Mouse (Mus musculus) kidney, postnatal 25 days (tissue): ENCODE data around the gene Wscd2.

ENCODE experiments used
- DNase-seq, 2 experiments: peaks; one replicate each; pipeline ENCODE4 v3.0.0; 2021; ENCODE audit warnings: mixed read lengths in 2 of 2

Wscd2 gene

DNA sequence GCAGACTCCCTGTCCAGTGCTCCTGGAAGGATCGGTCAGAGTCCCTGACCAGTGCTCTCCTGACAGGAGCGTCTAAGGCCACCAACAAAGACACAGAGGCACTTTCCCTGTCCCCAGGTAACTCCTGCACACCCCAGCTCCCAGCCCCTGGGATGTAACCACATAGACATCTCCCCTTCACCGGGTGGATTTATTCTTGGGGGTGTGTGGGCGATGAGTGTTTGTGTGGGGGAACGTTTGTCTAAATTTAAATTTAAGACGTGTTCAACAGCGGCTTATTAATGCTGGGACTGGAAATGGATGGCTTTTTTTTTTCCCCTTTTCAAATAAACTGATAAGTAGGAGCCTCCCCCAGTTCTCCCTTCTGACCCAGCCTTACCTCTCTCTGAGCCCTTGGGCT lies 49.7 kb downstream of the Wscd2 start:
- DNase-seq = no peak

DNA sequence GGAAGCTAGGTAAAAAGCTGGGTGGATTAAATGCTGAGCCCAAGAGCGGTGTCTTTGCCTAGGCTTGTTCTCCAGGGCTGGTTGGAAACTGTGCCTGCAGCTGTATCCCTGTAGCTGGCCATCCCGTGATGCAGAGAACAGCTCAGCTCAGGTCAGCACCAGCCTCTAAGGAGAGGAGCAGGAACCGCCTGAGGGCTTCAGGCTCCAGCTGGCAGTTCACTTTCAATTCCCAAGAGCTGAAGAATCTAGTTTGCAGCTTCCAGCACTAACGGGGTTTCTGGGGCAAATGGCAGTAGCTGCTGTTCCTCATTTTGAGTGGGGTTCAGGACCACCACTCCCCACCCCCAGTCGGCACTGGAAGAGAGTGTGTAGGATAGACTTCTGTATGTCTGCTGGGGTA lies 51.1 kb downstream of the Wscd2 start:
- no peak for DNase-seq

GRCm38 (mm10) chr5:113542885-113543476 lies 52.8 kb downstream of the Wscd2 start:
- DNase-seq = no peak

DNA sequence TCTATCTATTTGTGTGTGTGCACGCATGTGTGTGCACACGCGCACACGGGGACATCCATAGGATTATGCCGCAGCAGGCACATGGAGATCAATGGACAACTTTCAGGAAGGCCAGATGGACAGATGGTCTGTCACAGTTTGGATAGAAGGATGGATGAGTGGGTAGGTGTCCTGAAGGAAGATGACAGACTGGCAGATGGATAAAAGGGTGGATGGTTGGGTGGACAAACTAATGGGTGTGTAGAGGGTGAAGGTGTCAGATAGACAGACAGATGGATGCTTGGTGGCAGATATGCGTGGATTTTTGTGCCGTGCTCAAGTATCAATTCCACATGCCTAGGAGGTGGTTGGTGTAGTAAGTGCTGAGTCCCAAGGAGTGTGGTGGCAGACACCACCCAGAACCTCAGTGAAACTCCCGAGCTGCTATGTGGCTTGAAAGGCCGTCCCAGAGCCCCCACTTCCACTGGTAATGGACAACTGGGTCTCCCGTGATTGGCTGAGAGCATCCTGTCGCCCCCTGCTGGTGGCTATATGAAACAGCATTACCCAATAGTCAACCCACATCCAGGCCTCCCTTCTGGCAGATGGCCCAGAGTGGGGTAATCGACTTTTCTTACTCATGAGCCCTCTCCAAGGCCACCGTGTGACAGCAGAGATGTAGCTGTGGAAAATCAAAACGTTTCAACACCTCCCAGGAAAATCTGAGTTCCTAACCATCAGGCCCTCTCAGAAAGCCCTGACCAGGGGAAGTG lies 58.0 kb downstream of the Wscd2 start:
- DNase-seq = peak; percentile 47 to 50

GRCm38 (mm10) chr5:113550249-113550648 lies 60.1 kb downstream of the Wscd2 start:
- DNase-seq = no peak

- DNase-seq = peak; percentile 30 to 52
Observed at GRCm38 (mm10) chr5:113550759-113551158, 60.6 kb downstream of the Wscd2 start.

GRCm38 (mm10) chr5:113553402-113553897 lies 63.3 kb downstream of the Wscd2 start:
- peak in 1 of 2 experiments; percentile 26 for DNase-seq

DNA sequence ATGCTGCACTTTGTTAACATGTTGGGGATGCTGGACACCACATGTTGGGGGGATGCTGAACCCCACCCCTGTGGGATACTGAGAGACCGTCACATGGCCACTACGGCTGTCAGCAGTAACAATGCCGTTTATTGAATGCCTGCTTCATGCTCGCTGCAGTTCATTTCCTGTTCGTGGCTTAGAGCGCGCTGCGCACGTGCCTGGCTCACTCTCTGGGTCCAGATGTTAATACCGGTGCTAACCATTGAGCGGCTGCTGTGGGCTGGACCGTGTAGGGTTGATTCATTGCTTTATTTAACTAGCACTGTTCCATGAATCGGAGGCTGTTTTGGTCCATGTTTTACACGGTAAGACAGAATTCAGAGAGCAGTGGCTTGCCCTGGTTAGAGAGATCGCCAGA lies 64.0 kb downstream of the Wscd2 start:
- DNase-seq = no peak

GRCm38 (mm10) chr5:113554571-113554970 lies 64.4 kb downstream of the Wscd2 start:
- no peak for DNase-seq

- DNase-seq = no peak
Observed at GRCm38 (mm10) chr5:113555684-113556083, 65.6 kb downstream of the Wscd2 start.

DNA sequence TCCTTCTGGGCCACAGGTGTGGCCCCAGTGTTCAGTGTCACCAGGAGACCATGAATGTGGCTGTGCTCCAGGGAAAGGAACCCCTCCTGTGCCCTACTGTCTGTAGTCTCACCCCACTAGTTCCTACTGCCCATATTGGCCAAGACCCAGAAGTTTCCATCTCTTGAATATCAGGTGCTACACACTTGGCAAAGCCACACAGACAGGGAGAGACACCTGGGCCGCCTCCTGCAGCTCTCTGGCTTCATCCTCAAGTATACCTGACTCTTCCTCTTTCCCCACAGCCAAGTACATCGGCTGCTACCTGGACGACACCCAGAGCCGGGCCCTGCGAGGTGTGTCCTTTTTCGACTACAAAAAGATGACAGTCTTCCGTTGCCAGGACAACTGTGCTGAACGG lies 67.9 kb downstream of the Wscd2 start:
- DNase-seq = no peak

GRCm38 (mm10) chr5:113559627-113560026 lies 69.5 kb downstream of the Wscd2 start:
- DNase-seq = no peak

DNA sequence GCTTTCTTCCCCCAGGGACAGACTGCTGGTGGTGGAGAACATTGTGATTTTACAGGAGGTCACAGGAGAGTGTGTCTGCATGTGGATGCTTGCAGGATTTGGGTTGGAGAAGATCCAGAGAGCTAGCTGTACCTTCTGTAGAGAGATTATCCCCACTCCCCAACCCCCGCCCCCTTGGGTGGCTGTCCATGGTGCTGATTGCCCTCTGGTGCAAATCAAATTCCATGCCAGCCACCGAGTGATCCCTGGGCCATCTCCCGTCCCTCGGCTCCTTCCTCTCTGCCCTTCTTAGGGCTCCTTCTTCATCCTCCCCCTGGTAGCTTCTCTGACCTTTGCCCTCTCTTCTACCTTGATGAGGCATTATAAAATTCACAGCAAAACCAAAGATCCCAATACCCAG lies 74.3 kb downstream of the Wscd2 start:
- no peak for DNase-seq

DNA sequence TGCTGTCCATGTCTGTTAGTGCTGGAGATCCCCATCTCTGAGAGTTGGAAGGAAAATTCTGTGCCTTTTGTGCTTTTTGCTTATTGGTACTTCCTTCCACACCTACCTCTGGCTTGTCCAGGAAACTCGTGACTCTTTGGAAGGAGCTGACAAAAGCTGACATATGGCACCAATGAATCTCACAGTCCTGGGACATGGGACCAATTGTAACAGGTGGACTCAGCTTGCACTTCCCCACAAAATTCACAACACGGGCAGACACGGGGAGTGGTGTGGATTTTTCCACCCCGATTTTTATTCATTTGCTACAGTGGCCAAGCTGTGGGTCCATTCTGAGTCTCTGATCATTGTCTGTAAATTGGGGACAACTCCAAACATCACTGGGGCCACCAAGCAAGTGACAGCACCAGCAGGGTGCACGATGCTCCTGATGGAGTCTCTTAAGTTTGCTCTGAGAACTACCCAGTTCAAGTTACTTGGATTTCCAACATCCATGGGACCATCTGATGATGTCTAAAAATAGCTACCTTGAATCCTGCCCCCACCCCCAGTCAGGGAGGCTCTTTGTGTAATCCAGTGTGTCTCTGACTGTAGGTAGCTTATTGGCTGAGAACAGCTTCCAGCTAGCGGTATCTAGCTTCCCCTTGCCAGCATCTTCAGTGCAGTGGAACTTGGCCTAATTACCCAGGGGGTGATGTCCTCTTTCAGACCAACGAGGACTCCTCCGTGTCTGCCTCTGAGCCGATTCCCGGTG lies 75.1 kb downstream of the Wscd2 start:
- DNase-seq = no peak

GRCm38 (mm10) chr5:113565858-113566257 lies 75.7 kb downstream of the Wscd2 start:
- no peak for DNase-seq

DNA sequence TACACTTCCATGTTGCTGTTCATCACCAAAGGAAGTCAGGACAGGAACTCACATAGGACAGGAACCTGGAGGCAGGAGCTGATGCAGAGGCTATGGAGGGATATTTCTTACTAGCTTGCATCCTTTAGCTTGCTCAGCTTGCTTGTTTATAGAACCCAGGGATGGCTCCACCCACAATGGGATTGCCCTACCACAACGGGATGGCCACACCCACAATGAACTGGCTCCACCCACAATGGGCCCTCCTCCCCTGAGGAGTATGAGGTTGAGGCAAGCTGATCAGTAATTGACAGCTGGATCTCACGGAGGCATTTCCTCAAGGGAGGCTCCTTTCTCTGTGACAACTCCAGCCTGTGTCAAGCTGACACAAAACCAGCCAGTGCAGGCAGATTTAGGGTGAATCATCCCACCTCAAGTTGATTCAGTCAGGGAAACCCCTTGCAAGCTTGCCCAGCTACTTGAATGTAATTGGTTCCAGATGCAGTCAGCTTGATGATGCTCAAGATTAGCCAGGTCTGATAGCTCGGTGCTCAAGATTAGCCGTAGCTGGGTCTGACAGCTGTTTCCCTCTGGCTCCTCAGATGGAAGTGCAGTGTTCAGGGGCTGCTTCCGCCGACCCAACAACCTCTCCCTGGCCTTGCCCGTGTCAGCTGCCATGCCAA lies 80.1 kb downstream of the Wscd2 start:
- DNase-seq = no peak

- no peak for DNase-seq
Observed at GRCm38 (mm10) chr5:113577555-113577954, 87.4 kb downstream of the Wscd2 start.

- no peak for DNase-seq
Observed at GRCm38 (mm10) chr5:113578428-113578827, 88.3 kb downstream of the Wscd2 start.

- DNase-seq = no peak
Observed at GRCm38 (mm10) chr5:113579128-113579527, 89.0 kb downstream of the Wscd2 start.

- peak in 1 of 2 experiments; percentile 11 for DNase-seq
Observed at GRCm38 (mm10) chr5:113580248-113580647, 90.1 kb downstream of the Wscd2 start.

- DNase-seq = no peak
Observed at GRCm38 (mm10) chr5:113580801-113581200, 90.7 kb downstream of the Wscd2 start.

DNA sequence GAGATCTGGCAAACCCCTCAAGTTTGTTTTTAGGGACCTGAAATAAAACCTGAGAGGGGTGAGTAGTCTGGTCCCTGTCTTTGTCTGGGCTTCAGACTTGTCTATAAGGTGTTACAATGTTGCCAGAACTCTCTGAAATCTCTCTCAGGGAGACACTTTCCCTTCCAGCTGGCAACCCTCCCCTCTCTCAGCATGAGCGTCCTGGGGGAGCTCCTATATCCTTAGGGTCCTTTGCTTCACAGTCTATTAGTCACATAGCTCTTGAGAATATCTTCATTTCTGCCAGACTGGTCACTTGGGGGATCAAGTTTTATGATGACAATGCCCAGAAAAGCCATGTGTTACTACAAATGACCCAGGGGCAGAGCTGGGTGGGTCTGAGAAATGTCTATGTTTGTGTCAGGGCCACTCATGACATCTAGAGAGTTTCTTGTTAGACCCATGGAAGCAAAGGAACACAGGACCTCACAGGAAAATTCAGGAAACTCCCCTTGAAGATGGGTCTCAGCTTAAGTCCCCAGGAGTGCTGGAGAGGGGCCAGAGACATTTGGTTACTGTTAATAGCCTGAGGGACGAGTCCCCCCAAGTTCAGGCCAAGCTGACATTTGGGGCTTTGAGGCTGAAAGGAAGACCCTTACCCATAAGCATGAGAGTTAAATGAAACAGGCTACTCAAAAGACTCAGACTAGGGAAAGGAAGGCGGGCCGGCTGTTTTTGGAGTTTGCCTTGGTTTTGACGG lies 93.5 kb downstream of the Wscd2 start:
- no peak for DNase-seq
